Mouse (Mus musculus) cerebellum, adult 2 months (tissue): Measurements from ENCODE around the gene Igf2bp3.

Source experiments
- CTCF ChIP-seq: fragments of 200-500 bp; IDR thresholded peaks from 2 replicates; pipeline ENCODE4 v1.5.1; 2011; ENCODE audit warnings: low read depth, mild to moderate bottlenecking, control low read depth, low read length, moderate library complexity, borderline replicate concordance; ENCODE audit not compliant: insufficient read depth
- POLR2A ChIP-seq: fragments of 200-500 bp; IDR thresholded peaks from 2 replicates; pipeline ENCODE4 v1.6.1; 2011; ENCODE audit warnings: low read length, control low read depth, borderline replicate concordance; ENCODE audit not compliant: insufficient read depth

- TF ChIP-seq POLR2A (no peak), CTCF (no peak)
Observed at GRCm38 (mm10) chr6:49079313-49079712, 135.4 kb downstream of the Igf2bp3 start.
